Mouse (Mus musculus) kidney, adult 2 months (tissue): ENCODE measurements around the gene Mcm3ap.

Source experiments
- CTCF ChIP-seq: fragments of 200-500 bp; conservative IDR thresholded peaks from 2 replicates; pipeline ENCODE4 v1.5.1; 2011; ENCODE audit warnings: low read depth, mild to moderate bottlenecking, control low read depth, low read length, moderate library complexity, mixed read lengths; ENCODE audit not compliant: insufficient read depth, insufficient read length
- POLR2A ChIP-seq: fragments of 200-500 bp; IDR thresholded peaks from one replicate; pipeline ENCODE4 v1.6.1; 2011; ENCODE audit warnings: low read depth, low read length, control low read depth

DNA sequence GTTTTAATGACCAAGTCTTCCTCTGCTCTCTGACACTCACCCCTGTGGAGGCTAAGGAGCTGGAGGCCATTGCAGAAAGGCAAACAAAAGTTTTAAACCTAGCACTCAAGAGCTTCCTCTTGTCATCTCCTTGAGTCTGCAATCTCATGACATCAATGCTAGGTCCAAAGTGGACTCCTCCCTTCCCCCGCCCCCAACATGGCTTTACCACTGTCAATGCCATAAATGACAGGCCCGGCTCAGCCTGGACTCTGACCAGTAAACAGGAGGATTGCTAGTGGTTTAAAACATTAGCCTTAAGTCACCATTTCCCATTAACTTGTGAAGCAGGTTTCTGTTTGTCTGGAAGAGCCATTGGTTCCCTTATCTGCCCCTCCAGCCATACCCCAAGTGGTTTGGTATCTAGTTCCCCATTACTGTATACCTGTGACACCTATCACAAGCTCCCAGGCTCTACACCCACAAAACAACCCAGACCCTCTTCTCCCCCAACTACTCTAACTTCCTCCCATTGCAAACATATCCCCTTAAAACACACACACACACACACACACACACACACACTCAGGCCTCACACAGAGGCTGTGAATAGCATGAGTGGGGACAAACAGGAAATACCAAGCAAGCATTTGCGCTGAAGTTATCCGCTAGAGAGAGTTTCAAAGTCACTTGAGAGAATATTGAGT is 22.6 kb upstream of the Mcm3ap start:
- TF ChIP-seq POLR2A = no peak
- no peak for TF ChIP-seq CTCF
